Mouse (Mus musculus): Measurements from ENCODE around the gene Il18r1. TPM values are rescaled to one million over a fixed set of nuclear protein-coding genes. Genes with fewer than 3 reads are reported as not detected.

Gene Il18r1
- under 1 TPM; 0.79 to 0.81 TPM for total RNA-seq (2021)
- long read RNA-seq, experiment 1, result 0 reads
- long read RNA-seq, experiment 2, result 0 reads

GRCm38 (mm10) chr1:40465477-40466430 is at the start of gene Il18r1:
Il18r1 (plus strand) TSS chr1:40465552.
- DNase-seq, result peak; percentile 7

GRCm38 (mm10) chr1:40417034-40417433 is 48.3 kb upstream of the Il18r1 start:
- no peak for DNase-seq

- DNase-seq, result no peak
These were observed 46.8 kb upstream of the Il18r1 start for GRCm38 (mm10) chr1:40418512-40418911.

- no peak for DNase-seq
These were observed 41.5 kb upstream of the Il18r1 start for GRCm38 (mm10) chr1:40423892-40424291.

- DNase-seq, result no peak
These were observed 38.1 kb upstream of the Il18r1 start for GRCm38 (mm10) chr1:40427270-40427669.

- no peak for DNase-seq
These were observed 37.5 kb upstream of the Il18r1 start for GRCm38 (mm10) chr1:40427901-40428300.

GRCm38 (mm10) chr1:40428910-40429675 is 36.3 kb upstream of the Il18r1 start, which contains the start of gene Il1rl1:
Il1rl1 (plus strand) TSS chr1:40429570.
- no peak for DNase-seq

GRCm38 (mm10) chr1:40430143-40430834 is 35.1 kb upstream of the Il18r1 start:
- DNase-seq, result no peak

GRCm38 (mm10) chr1:40432169-40432568 is 33.2 kb upstream of the Il18r1 start:
- no peak for DNase-seq

- no peak for DNase-seq
These were observed 29.4 kb upstream of the Il18r1 start for GRCm38 (mm10) chr1:40435936-40436335.

- DNase-seq, result no peak
These were observed 28.0 kb upstream of the Il18r1 start for GRCm38 (mm10) chr1:40437340-40437739.

GRCm38 (mm10) chr1:40439504-40439903 is 25.8 kb upstream of the Il18r1 start:
- no peak for DNase-seq

GRCm38 (mm10) chr1:40444800-40445199 is 20.6 kb upstream of the Il18r1 start:
- DNase-seq, result no peak

- DNase-seq, result no peak
These were observed 2.0 kb downstream of the Il18r1 start for GRCm38 (mm10) chr1:40467306-40467705.

- no peak for DNase-seq
These were observed 3.5 kb downstream of the Il18r1 start for GRCm38 (mm10) chr1:40468805-40469204.

- no peak for DNase-seq
These were observed 4.5 kb downstream of the Il18r1 start for GRCm38 (mm10) chr1:40469900-40470299.

- DNase-seq, result no peak
These were observed 7.0 kb downstream of the Il18r1 start for GRCm38 (mm10) chr1:40472401-40472800.

- no peak for DNase-seq
These were observed 8.3 kb downstream of the Il18r1 start for GRCm38 (mm10) chr1:40473640-40474039.

GRCm38 (mm10) chr1:40474336-40474735 is 9.0 kb downstream of the Il18r1 start:
- no peak for DNase-seq

- no peak for DNase-seq
These were observed 10.3 kb downstream of the Il18r1 start for GRCm38 (mm10) chr1:40475697-40476096.

GRCm38 (mm10) chr1:40476756-40477155 is 11.4 kb downstream of the Il18r1 start:
- no peak for DNase-seq

GRCm38 (mm10) chr1:40479505-40479923 is 14.2 kb downstream of the Il18r1 start:
- no peak for DNase-seq

Data from adrenal gland, postnatal 10 days (tissue).